Mouse (Mus musculus): Measurements from ENCODE around the gene Ccdc34. TPM values are rescaled to one million over a fixed set of nuclear protein-coding genes. Genes with fewer than 3 reads are reported as not detected.

Gene Ccdc34
- polyA plus RNA-seq (2015; fragmentation: Nextera tagmentation; extraction: Ambion mirVana), result 34.3 and 36.8 TPM in 2 replicates

GRCm38 (mm10) chr2:110017616-110018505, at the start of gene Ccdc34:
Gene Ccdc34, plus strand, starts transcription at chr2:110017817.
- Histone ChIP-seq H3K4me3 (peak within 1 kb of the TSS; percentile 87), H3K4me1 (peaks cover 32% of the 10 kb centered on the region), H3K36me3 (peaks cover 6% of the 10 kb centered on the region), H3K9me3 (no peaks in the 10 kb centered on the region), H3K9ac (replicated peaks) (peak within 1 kb of the TSS; percentile 95), H3K4me2 (replicated peaks) (peak within 1 kb of the TSS; percentile 61), H3K27me3 (no peaks in the 10 kb centered on the region), H3K27ac (replicated peaks) (peak within 1 kb of the TSS; percentile 88)
- WGBS, result under 1% methylated on average over 55 of the region's 55 CpGs
- ATAC-seq (replicated peaks), result peak; percentile 100

GRCm38 (mm10) chr2:109969381-109969780, 48.2 kb upstream of the Ccdc34 start:
- Histone ChIP-seq H3K4me3 (no peak overlapping the region), H3K36me3 (no peaks in the 10 kb centered on the region), H3K4me2 (replicated peaks) (no peak overlapping the region), H3K4me1 (no peaks in the 10 kb centered on the region), H3K9ac (replicated peaks) (no peak overlapping the region), H3K27me3 (peaks cover 37% of the 10 kb centered on the region), H3K27ac (replicated peaks) (no peak overlapping the region), H3K9me3 (no peaks in the 10 kb centered on the region)
- ATAC-seq (replicated peaks), result no peak
- 89% methylated on average over 3 of the region's 3 CpGs for WGBS

GRCm38 (mm10) chr2:109969926-109970532, 47.6 kb upstream of the Ccdc34 start:
- Histone ChIP-seq H3K4me1 (no peaks in the 10 kb centered on the region), H3K4me3 (no peak overlapping the region), H3K36me3 (no peaks in the 10 kb centered on the region), H3K9ac (replicated peaks) (no peak overlapping the region), H3K9me3 (no peaks in the 10 kb centered on the region), H3K27ac (replicated peaks) (no peak overlapping the region), H3K27me3 (peaks cover 33% of the 10 kb centered on the region), H3K4me2 (replicated peaks) (no peak overlapping the region)
- ATAC-seq (replicated peaks), result no peak
- whole genome bisulfite sequencing, result 74% methylated on average over 10 of the region's 10 CpGs

- Histone ChIP-seq H3K27ac (replicated peaks) (no peak overlapping the region), H3K4me1 (no peaks in the 10 kb centered on the region), H3K9ac (replicated peaks) (no peak overlapping the region), H3K27me3 (peaks cover 33% of the 10 kb centered on the region), H3K36me3 (no peaks in the 10 kb centered on the region), H3K9me3 (no peaks in the 10 kb centered on the region), H3K4me3 (no peak overlapping the region), H3K4me2 (replicated peaks) (no peak overlapping the region)
- ATAC-seq (replicated peaks), result no peak
- 61% methylated on average over 8 of the region's 8 CpGs for WGBS
These were observed 46.7 kb upstream of the Ccdc34 start for GRCm38 (mm10) chr2:109970744-109971410.

- ATAC-seq (replicated peaks), result no peak
- Histone ChIP-seq H3K4me3 (no peak overlapping the region), H3K36me3 (no peaks in the 10 kb centered on the region), H3K4me2 (replicated peaks) (no peak overlapping the region), H3K27me3 (peaks cover 25% of the 10 kb centered on the region), H3K9me3 (no peaks in the 10 kb centered on the region), H3K4me1 (no peaks in the 10 kb centered on the region), H3K27ac (replicated peaks) (no peak overlapping the region), H3K9ac (replicated peaks) (no peak overlapping the region)
- 62% methylated on average over 2 of the region's 2 CpGs for WGBS
These were observed 45.3 kb upstream of the Ccdc34 start for GRCm38 (mm10) chr2:109972310-109972709.

- Histone ChIP-seq H3K4me1 (no peaks in the 10 kb centered on the region), H3K9me3 (no peaks in the 10 kb centered on the region), H3K36me3 (no peaks in the 10 kb centered on the region), H3K27ac (replicated peaks) (no peak overlapping the region), H3K9ac (replicated peaks) (no peak overlapping the region), H3K4me2 (replicated peaks) (no peak overlapping the region), H3K27me3 (peaks cover 20% of the 10 kb centered on the region), H3K4me3 (no peak overlapping the region)
- WGBS, result 56% methylated on average over 7 of the region's 7 CpGs
- no peak for ATAC-seq (replicated peaks)
These were observed 44.7 kb upstream of the Ccdc34 start for GRCm38 (mm10) chr2:109972922-109973321.

- no peak overlapping the region for H3K27ac ChIP-seq (replicated peaks)
- no peak for ATAC-seq (replicated peaks)
- no peaks in the 10 kb centered on the region for H3K9me3 ChIP-seq
- no peaks in the 10 kb centered on the region for H3K36me3 ChIP-seq
- H3K4me2 ChIP-seq (replicated peaks), result no peak overlapping the region
- 96% methylated on average over 7 of the region's 7 CpGs for WGBS
- no peaks in the 10 kb centered on the region for H3K4me1 ChIP-seq
- no peak overlapping the region for H3K9ac ChIP-seq (replicated peaks)
- H3K27me3 ChIP-seq, result peaks cover 11% of the 10 kb centered on the region
- H3K4me3 ChIP-seq, result no peak overlapping the region
These were observed 42.8 kb upstream of the Ccdc34 start for GRCm38 (mm10) chr2:109974807-109975206.

GRCm38 (mm10) chr2:109976181-109976580, 41.4 kb upstream of the Ccdc34 start:
- Histone ChIP-seq H3K9me3 (no peaks in the 10 kb centered on the region), H3K9ac (replicated peaks) (no peak overlapping the region)
- 93% methylated on average over 2 of the region's 2 CpGs for WGBS

GRCm38 (mm10) chr2:109977322-109977721, 40.3 kb upstream of the Ccdc34 start:
- H3K4me1 ChIP-seq, result no peaks in the 10 kb centered on the region
- H3K36me3 ChIP-seq, result no peaks in the 10 kb centered on the region
- no peak overlapping the region for H3K9ac ChIP-seq (replicated peaks)
- 90% methylated on average over 6 of the region's 6 CpGs for WGBS
- H3K4me3 ChIP-seq, result no peak overlapping the region
- H3K27me3 ChIP-seq, result peaks cover 4% of the 10 kb centered on the region; the same call in 1 of the 2 replicates
- no peaks in the 10 kb centered on the region for H3K9me3 ChIP-seq
- H3K27ac ChIP-seq (replicated peaks), result no peak overlapping the region
- no peak overlapping the region for H3K4me2 ChIP-seq (replicated peaks)
- no peak for ATAC-seq (replicated peaks)

More at GRCm38 (mm10) chr2:109976181-109976580, 41.4 kb upstream of the Ccdc34 start:
- Histone ChIP-seq H3K4me2 (replicated peaks) (no peak overlapping the region), H3K4me1 (no peaks in the 10 kb centered on the region), H3K36me3 (no peaks in the 10 kb centered on the region), H3K4me3 (no peak overlapping the region), H3K27ac (replicated peaks) (no peak overlapping the region), H3K27me3 (peaks cover 7% of the 10 kb centered on the region; the same call in 1 of the 2 replicates)
- ATAC-seq (replicated peaks), result no peak

- Histone ChIP-seq H3K4me3 (no peak overlapping the region), H3K27ac (replicated peaks) (no peak overlapping the region), H3K4me1 (no peaks in the 10 kb centered on the region), H3K4me2 (replicated peaks) (no peak overlapping the region), H3K9me3 (no peaks in the 10 kb centered on the region), H3K36me3 (no peaks in the 10 kb centered on the region), H3K27me3 (peaks cover 4% of the 10 kb centered on the region; the same call in 1 of the 2 replicates), H3K9ac (replicated peaks) (no peak overlapping the region)
- no peak for ATAC-seq (replicated peaks)
These were observed 38.4 kb upstream of the Ccdc34 start for GRCm38 (mm10) chr2:109979209-109979608.

- Histone ChIP-seq H3K27me3 (peaks cover 33% of the 10 kb centered on the region; the same call in 1 of the 2 replicates), H3K36me3 (no peaks in the 10 kb centered on the region), H3K4me2 (replicated peaks) (no peak overlapping the region), H3K4me1 (no peaks in the 10 kb centered on the region), H3K4me3 (no peak overlapping the region), H3K27ac (replicated peaks) (no peak overlapping the region), H3K9me3 (no peaks in the 10 kb centered on the region), H3K9ac (replicated peaks) (no peak overlapping the region)
- WGBS, result 95% methylated on average over 6 of the region's 6 CpGs
- no peak for ATAC-seq (replicated peaks)
These were observed 34.2 kb upstream of the Ccdc34 start for GRCm38 (mm10) chr2:109983435-109983834.

GRCm38 (mm10) chr2:109984930-109985329, 32.7 kb upstream of the Ccdc34 start:
- H3K36me3 ChIP-seq, result no peaks in the 10 kb centered on the region
- H3K27ac ChIP-seq (replicated peaks), result no peak overlapping the region
- no peak for ATAC-seq (replicated peaks)
- no peaks in the 10 kb centered on the region; the same call in 1 of the 2 replicates for H3K4me1 ChIP-seq
- no peak overlapping the region for H3K9ac ChIP-seq (replicated peaks)
- no peak overlapping the region for H3K4me3 ChIP-seq
- 80% methylated on average over 1 of the region's 1 CpGs for WGBS
- H3K27me3 ChIP-seq, result peaks cover 37% of the 10 kb centered on the region; the same call in 1 of the 2 replicates
- no peak overlapping the region for H3K4me2 ChIP-seq (replicated peaks)
- no peaks in the 10 kb centered on the region for H3K9me3 ChIP-seq

Data from forebrain, embryonic 15.5 days (tissue).